In the genomic region with DNA sequence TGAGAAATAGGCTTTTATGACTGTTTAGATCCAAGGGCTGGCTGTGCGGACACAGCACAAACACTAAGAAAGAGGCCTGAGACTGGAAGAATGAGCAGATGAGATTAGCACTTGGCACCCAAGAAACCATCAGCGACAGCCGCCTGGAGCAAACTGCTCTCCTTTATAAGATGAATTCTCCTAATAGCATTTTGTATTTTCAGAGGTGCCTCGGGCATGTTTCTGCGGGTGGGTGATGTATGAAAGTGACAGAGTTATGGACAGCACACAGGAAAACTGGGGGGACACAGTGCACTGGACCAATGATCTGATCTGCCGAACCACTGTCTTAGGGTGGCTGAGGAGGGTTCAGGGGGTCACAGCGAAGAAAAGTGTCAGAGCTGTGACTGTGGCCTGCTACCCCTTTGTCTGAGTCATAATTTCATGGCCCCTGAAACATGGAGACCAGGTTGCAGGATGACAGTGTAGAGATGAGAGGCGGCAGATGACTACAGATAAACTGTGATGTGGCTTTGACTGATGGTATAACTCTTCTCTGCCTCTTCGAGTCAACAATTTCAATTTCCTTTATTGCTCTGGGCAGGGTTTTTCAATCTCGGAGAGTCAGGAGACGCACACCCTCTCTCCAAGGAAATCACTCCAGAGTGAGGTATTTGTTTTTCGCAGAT, we compare ENCODE assay signal across 12 mouse cellular contexts. TPM values are rescaled to one million over a fixed set of nuclear protein-coding genes. Genes with fewer than 3 reads are reported as not detected.
DNase-seq lines count a peak whose midpoint lies in the region; ATAC-seq and TF ChIP-seq lines count a peak whose summit lies in the region.
"Had no signal": no experiment of that assay in that cellular context is flagged by ENCODE, and none has a peak within 500 bp of the region (broad histone marks: within the 10 kb centered on the region; RNA-seq: fewer than 3 reads in every experiment).

No protein-coding gene starts in this region.

- H3K27me3 ChIP-seq in heart, adult 2 months (ENCODE audit: control insufficient read depth, insufficient read depth, low read length): no peaks in the 10 kb centered on the region
- no peaks in the 10 kb centered on the region for H3K27me3 ChIP-seq in hindbrain, embryonic 11.5 days (ENCODE audit: control insufficient read depth, insufficient read depth, low read length)
- H3K27me3 ChIP-seq in midbrain, embryonic 14.5 days (ENCODE audit: control insufficient read depth, insufficient read depth, low read length): no peaks in the 10 kb centered on the region
- H3K27me3 ChIP-seq: limb, embryonic 12.5 days; Patski had no signal

- peak; percentile 80 for DNase-seq in heart, adult 11 months
- DNase-seq in heart, adult 2 months: no peak
- peak; percentile 25 for DNase-seq in Muller cell, postnatal 12 days (ENCODE audit: inconsistent ontology term)
- DNase-seq in hindbrain, embryonic 11.5 days (ENCODE audit: low spot score): peak; percentile 16
- DNase-seq in midbrain, embryonic 14.5 days: peak; percentile 37
- DNase-seq in spleen, adult 12 weeks (ENCODE audit: low spot score): no peak
- DNase-seq in urinary bladder, postnatal 25 days (ENCODE audit: low spot score): no peak
- no peak for DNase-seq in cerebellum, postnatal 36 days

- TF ChIP-seq POLR2A in heart, adult 2 months (IDR thresholded peaks at IDR 0.05; ENCODE audit: insufficient read depth, low read depth, low read length): no peak

- H3K27ac ChIP-seq in heart, adult 2 months: no peak overlapping the region
- H3K27ac ChIP-seq in hindbrain, embryonic 11.5 days (ENCODE audit: low read depth, low read length): peak overlapping the region; percentile 74
- H3K27ac ChIP-seq in midbrain, embryonic 14.5 days (replicated peaks; ENCODE audit: low read depth, low read length): 0 out of 2 replicates have a peak overlapping the region, but pooled peaks have one; percentile 14
- H3K27ac ChIP-seq: limb, embryonic 12.5 days; liver, embryonic 14.5 days; stomach, postnatal 0 days had no signal

- TF ChIP-seq CTCF in heart, adult 2 months (IDR thresholded peaks at IDR 0.05): no peak

- 86% methylated on average over 12 of the region's 12 CpGs for WGBS in heart, adult 2 months
- WGBS in hindbrain, embryonic 11.5 days: 79% methylated on average over 12 of the region's 12 CpGs
- WGBS in midbrain, embryonic 14.5 days: 57% methylated on average over 12 of the region's 12 CpGs

- no peak overlapping the region for H3K4me3 ChIP-seq in heart, adult 2 months
- H3K4me3 ChIP-seq in hindbrain, embryonic 11.5 days (ENCODE audit: low read depth, low read length): no peak overlapping the region
- H3K4me3 ChIP-seq in midbrain, embryonic 14.5 days (replicated peaks; ENCODE audit: low read depth, low read length): no peak overlapping the region

- ATAC-seq in hindbrain, embryonic 11.5 days (ENCODE audit: low FRiP score): peak; percentile 33
- no peak for ATAC-seq in midbrain, embryonic 14.5 days (ENCODE audit: low FRiP score, low TSS enrichment)
- ATAC-seq: Patski had no signal

- no peak overlapping the region for H3K9ac ChIP-seq in heart, adult 2 months (ENCODE audit: low read depth, low read length)
- H3K9ac ChIP-seq in hindbrain, embryonic 11.5 days (ENCODE audit: low read depth, low read length): no peak overlapping the region
- H3K9ac ChIP-seq in midbrain, embryonic 14.5 days (replicated peaks; ENCODE audit: low read length): no peak overlapping the region
- H3K9ac ChIP-seq: liver, embryonic 14.5 days had no signal

- H3K36me3 ChIP-seq in heart, adult 2 months (ENCODE audit: control insufficient read depth, insufficient read depth, low read length): no peaks in the 10 kb centered on the region
- no peaks in the 10 kb centered on the region for H3K36me3 ChIP-seq in hindbrain, embryonic 11.5 days (ENCODE audit: control insufficient read depth, insufficient read depth, low read length)
- no peaks in the 10 kb centered on the region for H3K36me3 ChIP-seq in midbrain, embryonic 14.5 days (ENCODE audit: control insufficient read depth, insufficient read depth, low read length)

- peaks cover 4% of the 10 kb centered on the region for H3K4me1 ChIP-seq in heart, adult 2 months (ENCODE audit: control insufficient read depth, insufficient read depth, low read length)
- H3K4me1 ChIP-seq in hindbrain, embryonic 11.5 days (replicated peaks; ENCODE audit: control insufficient read depth, insufficient read depth, low read length): no peaks in the 10 kb centered on the region
- H3K4me1 ChIP-seq in midbrain, embryonic 14.5 days (ENCODE audit: control insufficient read depth, insufficient read depth, low read length): peaks cover 16% of the 10 kb centered on the region

- no peak overlapping the region for H3K4me2 ChIP-seq in hindbrain, embryonic 11.5 days (replicated peaks; ENCODE audit: low read depth, low read length)
- no peak overlapping the region for H3K4me2 ChIP-seq in midbrain, embryonic 14.5 days (ENCODE audit: low read length)

- H3K79me2 ChIP-seq in heart, adult 2 months (replicated peaks; ENCODE audit: control insufficient read depth, insufficient read depth, low read length): no peaks in the 10 kb centered on the region

- no peak for TF ChIP-seq EP300 in heart, adult 2 months (IDR thresholded peaks at IDR 0.05; ENCODE audit: insufficient read depth, low read depth, low read length)

- H3K9me3 ChIP-seq in hindbrain, embryonic 11.5 days (ENCODE audit: control insufficient read depth, low read length): no peaks in the 10 kb centered on the region
- H3K9me3 ChIP-seq in midbrain, embryonic 14.5 days (ENCODE audit: control insufficient read depth, low read length): 0 out of 2 replicates have a peak, but pooled peaks cover 3% of the 10 kb centered on the region
- H3K9me3 ChIP-seq: limb, embryonic 12.5 days had no signal

- intact Hi-C loops in heart, adult 2 months (cut with DNase I): no loop called here

RNA-seq across cellular contexts. Expression of a gene that starts 52.3 kb away (rescaled TPM):
- total RNA-seq in heart, adult 2 months (2021): 10 to 100 TPM; 25.3 to 28.3 TPM
- 9.1 and 12.3 TPM in 2 replicates for polyA plus RNA-seq in heart, adult 2 months (2012; rRNA removed)
- 57.9 and 61.3 TPM in 2 replicates for polyA plus RNA-seq in hindbrain, embryonic 11.5 days (2014; fragmentation: Nextera tagmentation; extraction: Ambion mirVana)
- 64.6 and 68.9 TPM in 2 replicates for polyA plus RNA-seq in midbrain, embryonic 14.5 days (2014; fragmentation: Nextera tagmentation; extraction: Ambion mirVana)

Comparison
In these comparisons a context has a peak if more than half of its experiments do, and no peak if none do; other contexts are left out.
1. DNase-seq: peak in heart, adult 11 months (single experiment), Muller cell, postnatal 12 days (single experiment), hindbrain, embryonic 11.5 days (single experiment) and midbrain, embryonic 14.5 days (single experiment); none in heart, adult 2 months (0 of 2), spleen, adult 12 weeks (single experiment), urinary bladder, postnatal 25 days (single experiment) and cerebellum, postnatal 36 days (0 of 2).